Mouse (Mus musculus) erythroblast, embryonic 14.5 days (primary cell): ENCODE measurements around the gene Olfr986.

Experiments used
- GATA1 ChIP-seq: IDR thresholded peaks from 2 replicates; pipeline ENCODE4 v1.6.1; 2012; ENCODE audit warnings: low read length, inconsistent platforms, mixed read lengths
- TAL1 ChIP-seq: IDR thresholded peaks from 3 replicates; pipeline ENCODE4 v1.6.1; 2012; ENCODE audit warnings: low read length, inconsistent platforms, mixed read lengths

DNA sequence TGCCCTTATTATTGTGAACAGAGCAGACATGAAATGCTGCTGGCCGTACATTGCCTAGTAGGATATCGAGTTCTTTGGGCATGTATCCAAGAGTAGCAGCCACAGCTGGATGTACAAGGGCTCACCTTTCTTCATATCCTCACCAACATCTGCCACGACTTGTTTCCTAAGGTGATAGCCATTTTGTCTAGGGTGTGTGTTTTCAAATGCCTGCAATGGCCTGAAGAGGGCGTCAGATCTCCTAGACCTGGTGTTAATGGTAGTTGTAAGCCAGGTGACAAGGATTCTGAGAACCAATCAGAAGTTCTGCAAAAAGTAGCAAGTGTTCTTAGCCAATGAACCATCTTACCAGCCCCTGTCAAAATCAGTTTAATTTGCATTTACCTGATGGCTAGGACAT, 35.9 kb downstream of the Olfr986 start:
- no peak for TF ChIP-seq GATA1
- no peak for TF ChIP-seq TAL1
